Mouse (Mus musculus): Measurements from ENCODE around the gene Dlgap3. TPM values are rescaled to one million over a fixed set of nuclear protein-coding genes. Genes with fewer than 3 reads are reported as not detected.
A peak's percentile ranks its signal among the peaks of the same experiment; 100 is the strongest.

Dlgap3 gene
- total RNA-seq, 2 experiments from 2014 or later, result 401 to 410 TPM

DNA sequence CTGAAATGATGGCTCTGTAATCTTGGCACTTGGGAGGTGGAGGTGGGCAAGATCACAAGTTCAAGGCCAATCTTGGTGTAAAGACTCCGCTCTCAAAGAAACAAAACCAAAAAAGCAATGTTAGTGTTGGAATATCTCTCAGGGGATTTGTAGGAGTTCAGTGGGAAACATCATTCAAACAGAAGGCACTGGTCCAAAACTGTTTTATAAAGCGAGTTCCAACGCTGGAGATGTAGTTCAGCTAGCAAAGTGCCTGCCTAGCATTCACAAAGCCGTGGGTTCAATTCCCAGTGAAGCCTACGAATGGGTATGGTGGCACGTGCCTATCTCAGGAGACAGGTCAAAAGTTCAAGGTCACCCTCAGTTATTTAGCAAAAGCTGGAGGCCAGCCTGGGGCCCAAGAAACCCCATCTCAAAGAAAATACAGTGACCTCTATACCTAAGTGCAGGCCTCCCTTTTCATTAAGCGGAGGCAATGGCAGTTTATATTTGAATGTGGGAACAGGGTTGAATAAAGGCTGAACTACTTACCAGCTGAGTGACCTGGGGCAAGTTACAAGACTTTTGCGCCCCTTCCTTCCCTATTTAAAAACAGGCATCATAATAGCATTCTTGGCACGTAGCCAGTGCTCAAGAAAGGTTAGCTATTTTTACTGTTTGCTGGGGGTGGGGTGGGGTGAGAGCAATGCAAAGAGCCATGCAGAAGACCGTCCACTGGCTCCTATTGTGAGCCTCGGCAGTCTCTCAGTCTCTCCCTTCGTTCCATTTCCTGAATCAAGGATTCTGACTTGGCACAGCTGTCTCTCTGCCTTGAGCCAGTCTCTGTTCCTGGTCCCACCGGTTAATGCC, 32.0 kb downstream of the Dlgap3 start:
- DNase-seq (ENCODE audit: low spot score in 2 of 2), result no peak
- intact Hi-C loops (cut with DNase I), result no loop called here

DNA sequence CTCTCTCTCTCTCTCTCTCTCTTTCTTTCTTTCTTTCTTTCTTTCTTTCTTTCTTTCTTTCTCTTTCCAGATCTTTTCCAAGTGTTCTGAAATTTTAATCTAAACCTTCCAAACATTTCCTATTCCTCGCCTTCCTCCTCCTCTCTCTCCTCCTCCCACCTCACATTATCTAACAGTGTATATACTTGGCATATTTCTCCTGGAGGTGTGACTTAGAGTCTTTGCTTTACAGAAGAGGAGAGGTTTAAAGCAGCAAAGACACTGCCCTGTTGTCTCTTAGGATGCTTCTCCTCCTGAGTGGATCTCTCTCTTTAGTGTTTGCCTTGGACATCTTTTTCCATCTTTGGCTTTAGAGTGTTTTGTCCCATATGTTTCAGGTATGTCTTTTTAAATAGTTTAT, 34.1 kb downstream of the Dlgap3 start:
- intact Hi-C loops (cut with DNase I), result no loop called here
- no peak for DNase-seq (ENCODE audit: low spot score in 2 of 2)

DNA sequence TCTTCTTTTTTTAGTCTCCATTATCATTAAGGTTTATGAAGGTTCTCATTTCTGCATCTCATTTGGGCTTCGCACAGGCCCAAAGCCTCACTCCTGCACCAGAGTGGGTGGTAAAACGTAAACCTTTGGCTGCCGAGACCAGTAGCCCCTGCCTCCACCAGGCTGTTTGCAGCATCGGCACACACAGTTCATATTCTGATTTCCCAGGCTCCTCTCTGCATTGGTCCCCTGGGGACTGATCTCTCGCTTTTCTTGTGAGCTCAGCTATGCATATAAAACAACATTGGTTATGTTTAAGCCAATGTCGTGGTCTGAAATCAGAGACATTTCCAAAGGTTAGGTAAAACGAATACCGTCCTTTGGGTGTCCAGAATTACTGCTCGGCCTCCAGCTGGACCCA, 42.3 kb downstream of the Dlgap3 start:
- intact Hi-C loops (cut with DNase I), result no loop called here
- no peak for DNase-seq (ENCODE audit: low spot score in 2 of 2)

DNA sequence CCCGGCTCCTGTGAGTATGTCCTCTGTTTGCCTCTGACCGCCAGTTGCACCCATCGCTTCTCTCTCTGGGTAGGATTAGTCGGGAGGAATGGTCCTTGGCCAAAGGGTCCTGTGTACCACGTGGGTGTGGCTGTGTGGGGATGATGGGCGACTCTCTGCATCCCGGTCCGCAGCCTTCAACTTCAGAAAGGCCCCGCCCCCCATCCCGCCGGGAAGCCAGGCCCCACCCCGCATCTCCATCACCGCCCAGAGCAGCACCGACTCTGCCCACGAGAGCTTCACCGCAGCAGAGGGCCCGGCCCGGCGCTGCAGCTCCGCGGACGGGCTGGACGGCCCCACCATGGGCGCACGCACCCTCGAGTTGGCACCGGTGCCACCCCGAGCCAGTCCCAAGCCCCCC, 45.5 kb downstream of the Dlgap3 start:
- DNase-seq (ENCODE audit: low spot score in 2 of 2), result no peak
- intact Hi-C loops (cut with DNase I), result no loop called here

DNA sequence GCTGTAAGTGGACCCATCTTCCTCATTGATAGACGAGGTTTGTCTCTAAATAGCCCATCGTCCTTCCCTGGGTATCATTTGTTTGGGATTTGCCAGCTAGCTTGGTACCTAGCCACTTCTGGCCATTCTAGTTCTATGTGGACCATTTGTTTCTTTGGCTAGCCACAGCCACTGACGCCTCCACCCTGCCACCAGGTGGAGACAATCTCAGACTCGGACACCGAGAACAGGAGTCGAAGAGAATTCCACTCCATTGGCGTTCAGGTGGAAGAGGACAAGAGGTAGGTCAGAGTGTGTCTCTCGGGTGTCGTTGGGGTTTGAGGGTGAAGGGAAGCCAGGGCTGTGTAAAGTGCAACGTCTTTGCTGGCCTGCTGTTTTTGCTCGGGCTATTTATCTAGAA, 46.1 kb downstream of the Dlgap3 start:
- intact Hi-C loops (cut with DNase I), result no loop called here
- no peak for DNase-seq (ENCODE audit: low spot score in 2 of 2)

DNA sequence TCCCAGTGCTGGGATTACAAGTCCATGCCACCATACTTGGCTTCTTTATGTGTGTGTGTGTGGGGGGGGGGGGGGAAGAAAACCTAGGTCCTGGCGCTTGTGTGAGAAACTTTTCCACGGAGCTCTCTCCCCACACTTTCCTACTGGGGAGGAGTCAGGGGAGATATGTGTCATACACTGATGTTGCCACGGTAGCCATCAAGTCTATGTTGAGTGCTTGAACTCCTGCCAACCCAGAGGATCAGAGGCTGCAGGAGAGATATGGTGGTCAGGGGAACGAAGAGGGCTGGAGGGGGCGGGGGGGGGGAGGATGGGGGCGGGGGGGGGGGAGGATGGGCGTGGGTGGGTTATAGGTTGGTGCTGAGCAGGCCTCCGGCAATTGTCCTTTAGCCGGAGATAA, 46.8 kb downstream of the Dlgap3 start:
- no peak for DNase-seq (ENCODE audit: low spot score in 2 of 2)
- intact Hi-C loops (cut with DNase I), result no loop called here

DNA sequence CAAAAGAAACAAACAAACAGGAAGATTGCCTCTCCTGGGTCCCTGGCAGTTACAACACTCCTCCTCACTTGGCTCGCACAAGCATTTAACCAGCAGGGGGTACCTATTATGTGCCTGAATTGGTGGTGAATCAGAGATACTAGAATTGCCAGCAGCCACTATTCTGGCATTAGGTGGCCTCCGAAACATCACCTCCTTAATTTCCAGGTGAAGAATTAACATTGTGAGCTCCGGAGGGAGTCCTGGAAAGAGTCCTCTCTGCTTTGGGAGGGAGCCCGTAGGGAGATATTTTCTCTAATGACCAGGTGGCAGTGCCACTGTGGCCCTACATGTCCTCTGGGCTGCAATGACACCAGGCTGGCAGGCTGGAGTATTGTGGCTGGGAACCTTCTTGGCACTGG, 47.2 kb downstream of the Dlgap3 start:
- DNase-seq (ENCODE audit: low spot score in 2 of 2), result no peak
- intact Hi-C loops (cut with DNase I), result no loop called here

DNA sequence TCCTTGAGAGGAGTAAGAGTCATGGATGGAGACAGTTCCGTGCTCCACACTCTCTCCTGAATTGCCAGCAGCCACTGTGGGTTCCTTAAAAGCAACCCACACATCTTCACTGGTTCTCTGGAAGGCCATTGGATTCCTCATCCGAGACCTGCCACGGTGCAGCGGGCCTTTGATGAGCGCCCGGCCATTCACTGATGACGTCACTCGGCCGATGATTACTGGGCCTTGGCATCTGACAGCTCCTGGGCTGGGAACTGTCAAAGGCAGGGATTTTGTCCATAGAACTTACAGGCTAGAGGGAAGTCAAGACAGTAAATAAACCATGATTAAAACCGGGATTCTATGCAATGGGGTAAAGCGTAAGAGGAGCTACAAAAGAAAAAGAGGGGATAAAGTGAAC, 48.0 kb downstream of the Dlgap3 start:
- no peak for DNase-seq (ENCODE audit: low spot score in 2 of 2)
- intact Hi-C loops (cut with DNase I), result no loop called here

DNA sequence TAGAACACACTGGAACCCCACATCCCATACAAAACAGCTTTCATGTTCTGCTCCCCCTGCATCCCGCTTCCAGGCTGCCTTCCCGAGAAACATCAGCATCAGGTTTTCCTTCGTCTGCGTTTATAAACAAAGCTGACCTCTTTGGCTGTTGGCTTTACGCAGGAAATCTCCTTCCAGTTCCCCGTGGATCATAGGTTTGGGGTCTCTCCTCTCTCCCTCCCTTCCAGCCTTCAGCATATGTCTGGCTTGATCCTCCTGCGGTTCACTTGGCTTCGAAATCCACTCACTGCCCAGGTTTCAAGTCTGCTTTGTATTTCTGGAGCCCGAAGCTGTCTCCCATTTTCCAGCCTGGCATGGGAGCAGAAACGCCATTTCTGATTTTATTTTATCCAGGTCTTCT, 54.3 kb downstream of the Dlgap3 start:
- intact Hi-C loops (cut with DNase I), result no loop called here
- DNase-seq (ENCODE audit: low spot score in 2 of 2), result no peak

DNA sequence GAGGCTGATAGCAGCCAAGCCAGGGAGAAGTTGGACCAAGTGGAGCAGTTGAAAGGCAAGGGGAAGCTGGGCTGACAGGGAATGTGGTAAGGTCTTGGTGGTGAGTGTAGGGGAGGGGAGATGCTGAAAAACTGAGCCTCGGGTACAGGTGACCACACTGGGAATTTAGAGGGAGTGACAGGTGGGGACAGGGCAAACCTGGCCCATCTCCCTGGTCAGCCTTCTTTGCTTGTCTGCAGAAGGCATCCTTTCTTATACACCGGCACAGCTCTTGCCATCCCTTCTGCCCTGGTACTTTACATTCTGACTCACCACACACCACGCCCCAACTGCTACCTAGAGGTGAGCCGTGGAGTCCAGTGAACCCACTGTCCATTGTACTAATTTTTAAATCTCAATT, 54.8 kb downstream of the Dlgap3 start:
- intact Hi-C loops (cut with DNase I), result no loop called here
- no peak for DNase-seq (ENCODE audit: low spot score in 2 of 2)

DNA sequence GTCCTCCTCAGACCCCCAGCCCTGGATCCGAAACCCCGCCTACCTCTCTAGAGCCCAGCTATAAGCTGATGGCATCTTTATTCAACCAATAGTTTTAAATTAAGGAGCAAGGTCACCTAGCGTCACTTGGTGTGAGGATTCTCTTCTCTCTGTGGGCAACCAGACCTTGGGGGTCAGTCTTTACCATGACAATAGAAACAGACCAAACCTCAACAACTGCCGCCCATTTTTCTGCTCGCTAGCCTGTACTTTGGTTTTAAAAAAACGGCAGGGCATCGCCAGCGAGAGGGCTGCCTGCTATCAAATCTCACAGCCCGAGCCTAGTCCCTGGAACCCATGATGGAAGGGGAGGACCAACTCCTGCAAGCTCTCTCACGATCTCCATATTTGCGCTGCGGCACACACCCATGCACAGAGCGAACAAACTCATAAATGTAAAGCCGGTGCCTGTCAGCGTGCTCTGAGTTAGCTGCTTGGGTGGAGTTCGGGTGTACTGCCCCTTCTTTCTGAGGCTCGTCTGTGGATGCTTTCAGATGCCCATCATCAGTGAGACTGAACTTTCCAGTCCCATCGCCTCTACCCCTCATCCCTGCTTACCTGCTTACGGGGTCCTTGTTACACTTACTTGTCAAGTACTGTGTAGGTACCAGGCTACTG, 55.6 kb downstream of the Dlgap3 start:
- intact Hi-C loops (cut with DNase I), result no loop called here

DNA sequence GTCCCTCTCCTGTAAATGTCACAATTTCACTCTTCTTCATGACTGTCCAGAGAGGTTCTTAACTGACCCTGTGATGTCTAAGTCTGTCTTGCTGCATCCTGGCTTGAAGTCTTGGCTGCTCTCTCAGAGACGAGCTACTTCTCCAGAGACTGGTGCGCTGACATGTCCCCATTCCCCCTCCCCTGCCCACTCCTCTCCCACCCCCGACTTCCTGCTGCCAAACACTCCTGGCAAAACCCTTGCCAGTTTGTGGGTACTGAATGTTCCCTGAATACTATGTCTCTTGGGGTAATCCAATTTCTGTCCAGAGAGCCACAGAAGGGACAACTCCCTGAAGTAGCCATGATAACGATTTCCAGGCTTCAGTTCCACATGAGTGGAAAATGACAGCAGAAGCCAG, 57.1 kb downstream of the Dlgap3 start:
- intact Hi-C loops (cut with DNase I), result no loop called here
- DNase-seq (ENCODE audit: low spot score in 2 of 2), result no peak

More for the DNA sequence above, 55.6 kb downstream of the Dlgap3 start:
- no peak for DNase-seq (ENCODE audit: low spot score in 2 of 2)

DNA sequence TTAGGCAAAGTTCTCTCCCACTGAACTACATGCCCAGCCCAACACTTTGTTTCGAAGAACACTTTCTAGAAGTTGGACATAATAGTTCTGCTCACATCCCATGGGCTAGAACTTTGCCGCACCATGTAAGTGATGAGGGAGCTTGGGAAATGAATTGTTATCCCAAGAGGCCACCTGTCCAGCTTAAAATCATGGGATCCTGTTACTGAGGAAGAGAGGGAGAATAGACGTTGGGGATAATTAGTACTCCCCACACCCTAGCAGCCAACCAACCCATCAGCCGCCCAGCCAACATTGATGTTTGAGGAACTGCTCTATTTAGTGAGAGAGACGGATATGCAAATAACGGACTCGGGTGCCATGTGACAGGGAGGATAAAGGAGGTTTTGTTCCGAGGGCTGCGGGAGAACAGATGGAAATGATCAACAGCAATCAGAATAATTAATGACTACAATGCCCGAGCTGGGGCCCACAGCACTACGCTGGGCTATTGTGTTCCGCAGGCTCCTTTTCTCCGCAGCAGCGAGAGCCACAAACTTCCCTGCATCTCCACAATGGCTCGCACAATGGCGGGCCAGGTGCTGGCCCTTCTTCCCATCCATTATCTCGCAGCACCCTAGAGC, 58.2 kb downstream of the Dlgap3 start:
- intact Hi-C loops (cut with DNase I), result no loop called here
- DNase-seq (ENCODE audit: low spot score in 2 of 2), result no peak

DNA sequence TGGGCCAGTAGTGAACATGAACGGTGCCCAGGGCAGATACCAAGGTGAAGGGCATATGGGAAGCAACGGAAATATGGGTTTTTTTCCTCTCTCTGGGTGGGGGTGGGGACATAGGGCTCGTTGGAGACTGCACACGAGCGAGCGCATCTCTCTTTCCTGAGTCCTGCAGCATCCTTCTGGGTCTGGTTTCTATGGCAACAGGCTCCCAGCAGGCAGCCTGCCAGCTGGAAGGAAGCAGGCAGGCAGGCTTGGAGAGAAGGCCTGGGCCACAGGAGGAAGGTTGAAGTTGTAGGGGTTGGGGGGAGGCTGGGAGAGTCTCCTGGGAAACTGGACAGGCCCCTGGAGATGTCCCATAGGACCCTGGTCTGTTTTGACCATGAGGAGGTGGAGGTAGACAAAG, 63.0 kb downstream of the Dlgap3 start:
- peak; percentile 87 to 91 for DNase-seq (ENCODE audit: low spot score in 2 of 2)
- intact Hi-C loops (cut with DNase I), result no loop called here

DNA sequence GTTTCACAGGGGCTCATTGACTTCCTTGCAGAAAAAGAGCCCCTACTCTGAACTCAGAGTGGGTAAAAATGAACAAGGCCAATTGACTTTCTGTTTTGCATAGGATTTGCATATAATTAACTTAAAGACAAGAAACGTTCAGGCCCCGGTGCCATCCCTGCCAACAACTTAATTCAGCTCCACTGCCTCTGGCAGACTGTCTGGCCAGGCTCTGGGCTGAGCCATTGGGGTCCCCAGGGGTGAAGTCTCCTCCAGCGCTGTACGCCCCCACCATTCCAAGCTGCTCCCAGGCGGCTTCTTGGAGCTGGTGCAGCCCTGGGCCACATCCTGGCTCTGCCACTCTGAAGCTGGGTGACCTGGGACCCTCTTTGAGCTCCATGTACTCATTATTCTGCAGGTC, 63.5 kb downstream of the Dlgap3 start:
- DNase-seq (ENCODE audit: low spot score in 2 of 2), result no peak
- intact Hi-C loops (cut with DNase I), result no loop called here

DNA sequence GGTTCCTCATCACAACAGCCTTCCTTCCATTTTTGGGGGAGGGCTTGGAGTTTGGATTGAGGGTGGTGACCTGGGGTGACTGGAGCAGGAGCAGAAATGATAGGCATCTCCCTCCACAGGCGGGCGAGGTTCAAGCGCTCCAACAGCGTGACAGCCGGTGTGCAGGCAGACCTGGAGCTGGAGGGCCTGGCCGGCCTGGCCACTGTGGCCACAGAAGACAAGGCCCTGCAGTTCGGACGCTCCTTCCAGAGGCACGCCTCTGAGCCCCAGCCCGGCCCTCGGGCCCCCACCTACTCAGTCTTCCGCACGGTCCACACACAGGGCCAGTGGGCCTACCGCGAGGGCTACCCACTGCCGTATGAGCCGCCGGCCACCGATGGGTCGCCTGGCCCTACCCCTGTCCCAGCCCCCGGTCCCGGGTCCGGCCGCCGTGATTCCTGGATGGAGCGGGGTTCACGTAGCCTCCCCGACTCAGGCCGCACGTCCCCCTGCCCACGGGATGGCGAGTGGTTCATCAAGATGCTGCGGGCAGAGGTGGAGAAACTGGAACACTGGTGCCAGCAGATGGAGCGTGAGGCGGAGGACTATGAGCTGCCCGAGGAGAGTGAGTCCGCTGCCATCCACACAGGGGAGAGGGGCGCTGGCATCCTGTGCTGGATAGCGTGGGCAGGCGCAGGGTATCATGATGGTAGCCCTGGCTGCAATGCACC, 64.6 kb downstream of the Dlgap3 start:
- no peak for DNase-seq (ENCODE audit: low spot score in 2 of 2)
- intact Hi-C loops (cut with DNase I), result loop anchor here (2.0 kb wide), 1 partner anchor 61 kb away; no protein-coding TSS in a partner anchor

DNA sequence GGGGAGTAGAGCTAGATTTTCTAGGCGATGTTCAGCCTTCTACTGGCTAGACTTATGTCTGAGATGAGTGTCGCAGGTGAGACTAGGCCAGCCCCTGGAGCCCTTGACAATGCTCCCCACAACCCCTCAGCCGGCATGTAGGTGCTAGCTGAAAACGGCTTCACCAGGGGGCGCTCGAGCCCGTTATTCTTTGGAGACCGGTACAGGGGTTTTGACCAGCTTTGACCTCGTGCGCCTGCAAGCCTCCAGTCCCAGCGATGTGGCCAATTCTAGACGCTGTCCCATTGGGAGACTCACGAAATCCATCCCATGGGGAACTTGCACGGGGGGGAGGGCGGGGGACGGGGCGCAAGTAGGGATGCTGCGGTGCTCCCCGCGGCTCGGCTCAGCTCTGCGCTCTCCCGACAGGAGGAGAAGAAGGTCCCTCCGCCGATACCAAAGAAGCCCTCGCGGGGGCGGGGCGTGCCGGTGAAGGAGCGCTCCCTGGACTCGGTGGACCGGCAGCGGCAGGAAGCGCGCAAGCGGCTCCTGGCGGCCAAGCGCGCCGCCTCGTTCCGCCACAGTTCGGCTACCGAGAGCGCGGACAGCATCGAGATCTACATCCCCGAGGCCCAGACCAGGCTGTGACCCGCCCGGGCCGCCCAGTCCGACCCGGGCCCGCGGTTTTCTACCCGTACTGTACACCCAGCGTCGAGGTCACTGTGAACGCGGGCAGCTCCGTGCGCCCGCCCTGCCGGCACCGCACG, 66.9 kb downstream of the Dlgap3 start:
- intact Hi-C loops (cut with DNase I), result loop anchor here (2.0 kb wide), 1 partner anchor 63 kb away; no protein-coding TSS in a partner anchor
- DNase-seq (ENCODE audit: low spot score in 2 of 2), result peak; percentile 66 to 85

DNA sequence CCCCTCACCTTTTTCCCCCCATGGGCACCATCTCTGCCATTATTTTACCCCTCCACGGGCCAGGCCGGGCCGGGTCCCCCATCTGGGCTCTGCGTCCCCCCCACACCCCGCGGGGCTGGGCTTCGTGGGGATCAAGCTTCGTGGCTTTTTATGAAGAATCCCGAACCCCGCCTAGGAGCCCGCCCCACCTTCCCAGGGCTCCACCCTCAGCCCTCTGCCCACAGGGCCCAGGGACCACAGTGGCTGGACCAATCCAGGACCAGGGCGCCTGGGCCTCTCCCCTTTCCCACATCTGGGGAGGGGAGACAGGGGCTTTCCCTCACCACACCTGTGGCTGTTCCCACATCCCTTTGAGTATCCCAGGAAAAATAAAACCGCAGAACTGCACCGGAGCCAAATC, 67.6 kb downstream of the Dlgap3 start:
- intact Hi-C loops (cut with DNase I), result no loop called here

DNA sequence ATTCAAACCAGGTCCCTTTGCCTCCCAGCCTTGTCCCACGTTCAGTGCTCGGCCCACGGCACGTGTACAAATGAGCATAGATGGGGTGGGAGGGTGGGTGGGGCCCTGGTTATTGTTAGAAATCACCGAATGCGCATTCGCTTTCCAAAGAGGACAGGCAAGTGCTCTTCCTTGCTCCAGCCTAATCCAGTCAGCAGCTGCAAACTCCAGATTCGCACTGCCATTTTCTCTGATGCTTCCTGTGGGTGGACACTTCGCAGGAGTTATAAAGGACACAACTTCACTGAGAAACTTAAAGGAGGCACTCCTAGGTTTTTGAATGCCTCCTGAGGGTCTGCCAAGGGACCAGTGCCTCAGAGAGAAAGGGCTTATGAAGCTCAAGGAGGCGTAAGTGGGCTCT, 68.3 kb downstream of the Dlgap3 start:
- no peak for DNase-seq (ENCODE audit: low spot score in 2 of 2)
- intact Hi-C loops (cut with DNase I), result no loop called here

More for the DNA sequence above, 67.6 kb downstream of the Dlgap3 start:
- DNase-seq (ENCODE audit: low spot score in 2 of 2), result no peak

Measured in left cerebral cortex, postnatal 14 days (tissue).